In the genomic region with DNA sequence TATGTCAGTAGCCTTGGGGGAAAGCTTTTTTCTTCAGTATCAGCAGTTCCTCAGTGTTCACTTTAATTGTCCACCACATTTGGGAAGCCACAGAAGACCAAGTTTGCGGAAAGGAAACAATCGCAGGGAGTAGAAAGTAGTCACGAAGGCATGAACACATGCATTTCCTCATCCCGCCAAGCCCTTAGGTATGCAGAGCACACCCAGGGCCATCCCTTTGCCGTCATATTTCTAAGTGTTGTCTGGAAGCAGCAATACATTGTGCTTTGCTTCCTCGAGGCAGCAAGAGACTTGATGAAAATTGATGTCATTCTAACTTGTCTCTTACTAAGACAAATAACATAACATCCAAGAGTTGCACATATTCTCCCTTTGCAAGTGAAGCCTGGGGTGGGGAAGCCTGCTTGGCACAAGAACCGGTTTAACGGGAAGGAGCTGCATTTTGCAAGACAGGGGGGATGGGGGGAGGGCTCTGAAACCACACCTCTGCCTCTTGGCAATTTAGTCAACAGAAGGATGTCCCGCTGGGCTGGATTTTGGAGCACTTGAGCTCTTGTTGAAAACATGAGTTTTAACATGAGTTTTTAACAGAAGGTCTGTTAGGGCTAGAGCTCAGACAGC, we compare ENCODE assay signal across 13 mouse cellular contexts.
DNase-seq lines count a peak whose midpoint lies in the region; ATAC-seq and TF ChIP-seq lines count a peak whose summit lies in the region.
"Had no signal": no experiment of that assay in that cellular context is flagged by ENCODE, and none has a peak within 500 bp of the region (broad histone marks: within the 10 kb centered on the region; RNA-seq: fewer than 3 reads in every experiment).

No protein-coding gene starts in this region.

- H3K9ac ChIP-seq in lung, embryonic 15.5 days: no peak overlapping the region
- H3K9ac ChIP-seq in hindbrain, postnatal 0 days (replicated peaks; ENCODE audit: low read length): no peak overlapping the region
- H3K9ac ChIP-seq: neural tube, embryonic 13.5 days had no signal

- no peak for TF ChIP-seq CTCF in hindbrain, postnatal 0 days (IDR thresholded peaks at IDR 0.05; ENCODE audit: low read depth)

- peak; percentile 7 to 13 for DNase-seq in heart, postnatal 10 days
- no peak for DNase-seq in heart, postnatal 4 days
- peak; percentile 67 for DNase-seq in NIH3T3 (ENCODE audit: low read depth)
- peak; percentile 61 for DNase-seq in embryonic facial prominence, embryonic 10.5 days (ENCODE audit: low spot score)
- DNase-seq in right cerebral cortex, postnatal 14 days: no peak
- no peak for DNase-seq in cerebellum, adult 9-10 months
- DNase-seq in hindbrain, postnatal 0 days (ENCODE audit: low spot score): no peak
- DNase-seq: kidney, adult 18-20 months; layer of hippocampus, postnatal 36 days; thymus, adult 2 months had no signal

- 25% methylated on average over 9 of the region's 9 CpGs for WGBS in embryonic facial prominence, embryonic 10.5 days
- 24% methylated on average over 9 of the region's 9 CpGs for WGBS in lung, embryonic 15.5 days
- WGBS in hindbrain, postnatal 0 days: 40% methylated on average over 9 of the region's 9 CpGs

- H3K4me2 ChIP-seq in lung, embryonic 15.5 days: 0 out of 2 replicates have a peak overlapping the region, but pooled peaks have one; percentile 6
- no peak overlapping the region for H3K4me2 ChIP-seq in hindbrain, postnatal 0 days (ENCODE audit: low read depth, low read length)
- H3K4me2 ChIP-seq: neural tube, embryonic 13.5 days had no signal

- intact Hi-C loops in heart, postnatal 10 days (cut with DNase I): no loop called here

- peaks cover 7% of the 10 kb centered on the region for H3K4me1 ChIP-seq in embryonic facial prominence, embryonic 10.5 days
- H3K4me1 ChIP-seq in lung, embryonic 15.5 days: peaks cover 6% of the 10 kb centered on the region; the same call in 1 of the 2 replicates
- no peaks in the 10 kb centered on the region for H3K4me1 ChIP-seq in hindbrain, postnatal 0 days (ENCODE audit: insufficient read depth, low read length)
- H3K4me1 ChIP-seq: neural tube, embryonic 13.5 days had no signal

- no peaks in the 10 kb centered on the region for H3K27me3 ChIP-seq in embryonic facial prominence, embryonic 10.5 days (replicated peaks; ENCODE audit: low read depth, poor library complexity, severe bottlenecking)
- no peaks in the 10 kb centered on the region for H3K27me3 ChIP-seq in lung, embryonic 15.5 days
- no peaks in the 10 kb centered on the region for H3K27me3 ChIP-seq in hindbrain, postnatal 0 days (ENCODE audit: insufficient read depth, low read length)
- H3K27me3 ChIP-seq: neural tube, embryonic 13.5 days had no signal

- no peak for ATAC-seq in lung, embryonic 15.5 days (ENCODE audit: borderline replicate concordance, extremely low read depth, low FRiP score, low TSS enrichment)
- ATAC-seq in hindbrain, postnatal 0 days: no peak

- H3K27ac ChIP-seq in embryonic facial prominence, embryonic 10.5 days (replicated peaks): no peak overlapping the region
- H3K27ac ChIP-seq in lung, embryonic 15.5 days: no peak overlapping the region
- no peak overlapping the region for H3K27ac ChIP-seq in hindbrain, postnatal 0 days
- H3K27ac ChIP-seq: heart, adult 2 months; neural tube, embryonic 13.5 days had no signal

- H3K36me3 ChIP-seq in embryonic facial prominence, embryonic 10.5 days (replicated peaks): no peaks in the 10 kb centered on the region
- no peaks in the 10 kb centered on the region for H3K36me3 ChIP-seq in lung, embryonic 15.5 days
- H3K36me3 ChIP-seq in hindbrain, postnatal 0 days (ENCODE audit: insufficient read depth, low read length): no peaks in the 10 kb centered on the region
- H3K36me3 ChIP-seq: neural tube, embryonic 13.5 days had no signal

- H3K4me3 ChIP-seq in embryonic facial prominence, embryonic 10.5 days: no peak overlapping the region
- no peak overlapping the region for H3K4me3 ChIP-seq in lung, embryonic 15.5 days
- H3K4me3 ChIP-seq in hindbrain, postnatal 0 days (ENCODE audit: low read length): no peak overlapping the region
- H3K4me3 ChIP-seq: heart, adult 2 months; neural tube, embryonic 13.5 days had no signal

- no peaks in the 10 kb centered on the region for H3K9me3 ChIP-seq in embryonic facial prominence, embryonic 10.5 days
- H3K9me3 ChIP-seq in lung, embryonic 15.5 days: no peaks in the 10 kb centered on the region
- no peaks in the 10 kb centered on the region for H3K9me3 ChIP-seq in hindbrain, postnatal 0 days (ENCODE audit: low read length)
- H3K9me3 ChIP-seq: neural tube, embryonic 13.5 days had no signal

Comparison
In these comparisons a context has a peak if more than half of its experiments do, and no peak if none do; other contexts are left out.
1. DNase-seq: peak in heart, postnatal 10 days (2 of 2), NIH3T3 (single experiment) and embryonic facial prominence, embryonic 10.5 days (single experiment); none in heart, postnatal 4 days (single experiment), right cerebral cortex, postnatal 14 days (single experiment), cerebellum, adult 9-10 months (single experiment) and hindbrain, postnatal 0 days (single experiment).